Mouse (Mus musculus): ENCODE measurements around the gene Surf2.
"Not testable (repeated sequence)": the region's sequence is repeated elsewhere in the genome, so short reads cannot be mapped to it uniquely, and the experiment has no call there.

Surf2 gene

GRCm38 (mm10) chr2:26915927-26916728 lies at the start of gene Surf2, which contains the start of gene Surf1:
TSS of gene Surf2 (plus strand) at chr2:26916367.
TSS of gene Surf1 (minus strand) at chr2:26916530.
- peak; percentile 64 for DNase-seq (ENCODE audit: low spot score)

- no peak for DNase-seq (ENCODE audit: low spot score)
Measured at GRCm38 (mm10) chr2:26870666-26871065, 45.5 kb upstream of the Surf2 start.

- DNase-seq (ENCODE audit: low spot score): no peak
Measured at GRCm38 (mm10) chr2:26878571-26878970, 37.6 kb upstream of the Surf2 start.

GRCm38 (mm10) chr2:26885541-26885940 lies 30.6 kb upstream of the Surf2 start:
- DNase-seq (ENCODE audit: low spot score): not testable (repeated sequence)

- not testable (repeated sequence) for DNase-seq (ENCODE audit: low spot score)
Measured at GRCm38 (mm10) chr2:26886170-26886569, 30.0 kb upstream of the Surf2 start.

GRCm38 (mm10) chr2:26895898-26896297 lies 20.3 kb upstream of the Surf2 start:
- DNase-seq (ENCODE audit: low spot score): no peak

GRCm38 (mm10) chr2:26900731-26901130 lies 15.4 kb upstream of the Surf2 start:
- DNase-seq (ENCODE audit: low spot score): no peak

- no peak for DNase-seq (ENCODE audit: low spot score)
Measured at GRCm38 (mm10) chr2:26901834-26902400, 14.2 kb upstream of the Surf2 start.

- DNase-seq (ENCODE audit: low spot score): peak; percentile 94
Measured at GRCm38 (mm10) chr2:26902467-26903220, 13.5 kb upstream of the Surf2 start, which contains the start of gene Surf6. TSS of gene Surf6 (minus strand) at chr2:26902879.

GRCm38 (mm10) chr2:26903311-26903710 lies 12.9 kb upstream of the Surf2 start:
- no peak for DNase-seq (ENCODE audit: low spot score)

- no peak for DNase-seq (ENCODE audit: low spot score)
Measured at GRCm38 (mm10) chr2:26905936-26906335, 10.2 kb upstream of the Surf2 start.

- DNase-seq (ENCODE audit: low spot score): no peak
Measured at GRCm38 (mm10) chr2:26906431-26906830, 9.7 kb upstream of the Surf2 start.

GRCm38 (mm10) chr2:26907109-26907508 lies 9.1 kb upstream of the Surf2 start:
- no peak for DNase-seq (ENCODE audit: low spot score)

GRCm38 (mm10) chr2:26908710-26909386 lies 7.3 kb upstream of the Surf2 start:
- no peak for DNase-seq (ENCODE audit: low spot score)

GRCm38 (mm10) chr2:26909387-26909784 lies 6.8 kb upstream of the Surf2 start:
- DNase-seq (ENCODE audit: low spot score): no peak

GRCm38 (mm10) chr2:26910124-26910993 lies 5.8 kb upstream of the Surf2 start, which contains the start of the genes Med22 and Rpl7a:
TSS of gene Med22 (minus strand) at chr2:26910677.
TSS of gene Rpl7a (plus strand) at chr2:26910764.
- peak; percentile 100 for DNase-seq (ENCODE audit: low spot score)

- no peak for DNase-seq (ENCODE audit: low spot score)
Measured at GRCm38 (mm10) chr2:26910994-26911765, 5.0 kb upstream of the Surf2 start.

GRCm38 (mm10) chr2:26912253-26912770 lies 3.9 kb upstream of the Surf2 start:
- DNase-seq (ENCODE audit: low spot score): no peak

- DNase-seq (ENCODE audit: low spot score): no peak
Measured at GRCm38 (mm10) chr2:26913416-26914147, 2.6 kb upstream of the Surf2 start.

Data from layer of hippocampus, adult 9-10 months (tissue).